Mouse (Mus musculus): ENCODE measurements around the gene Pde6d.

Pde6d gene

GRCm38 (mm10) chr1:86582451-86583096 is at the start of gene Pde6d, which contains the start of gene Cops7b:
Gene Pde6d, minus strand, starts transcription at chr1:86582629.
Gene Cops7b, plus strand, starts transcription at chr1:86582904.
- Histone ChIP-seq H3K4me3 (replicated peaks; ENCODE audit: low read length) (peak within 1 kb of the TSS; percentile 99), H3K27me3 (ENCODE audit: insufficient read depth, low read length) (no peaks in the 10 kb centered on the region), H3K4me1 (replicated peaks; ENCODE audit: low read depth, low read length) (peaks cover 44% of the 10 kb centered on the region), H3K9me3 (ENCODE audit: low read length) (no peaks in the 10 kb centered on the region), H3K36me3 (ENCODE audit: insufficient read depth, low read length) (no peaks in the 10 kb centered on the region)
- TF ChIP-seq CTCF (conservative IDR thresholded peaks at IDR 0.05; ENCODE audit: low read length) (no peak), NANOG (IDR thresholded peaks at IDR 0.05; ENCODE audit: borderline replicate concordance, low read length) (no peak), POU5F1 (IDR thresholded peaks at IDR 0.05; ENCODE audit: borderline replicate concordance, low read length) (no peak)

GRCm38 (mm10) chr1:86630527-86630926 is 48.1 kb upstream of the Pde6d start:
- no peaks in the 10 kb centered on the region for H3K36me3 ChIP-seq (ENCODE audit: insufficient read depth, low read length)
- H3K4me3 ChIP-seq (replicated peaks; ENCODE audit: low read length), result no peak overlapping the region
- peaks cover 36% of the 10 kb centered on the region for H3K4me1 ChIP-seq (replicated peaks; ENCODE audit: low read depth, low read length)
- TF ChIP-seq NANOG (IDR thresholded peaks at IDR 0.05; ENCODE audit: borderline replicate concordance, low read length) (no peak), CTCF (conservative IDR thresholded peaks at IDR 0.05; ENCODE audit: low read length) (no peak), POU5F1 (IDR thresholded peaks at IDR 0.05; ENCODE audit: borderline replicate concordance, low read length) (no peak)
- H3K9me3 ChIP-seq (ENCODE audit: low read length), result no peaks in the 10 kb centered on the region
- H3K27me3 ChIP-seq (ENCODE audit: insufficient read depth, low read length), result no peaks in the 10 kb centered on the region

- H3K4me1 ChIP-seq (replicated peaks; ENCODE audit: low read depth, low read length), result peaks cover 36% of the 10 kb centered on the region
- no peaks in the 10 kb centered on the region for H3K36me3 ChIP-seq (ENCODE audit: insufficient read depth, low read length)
- no peak overlapping the region for H3K4me3 ChIP-seq (replicated peaks; ENCODE audit: low read length)
- H3K27me3 ChIP-seq (ENCODE audit: insufficient read depth, low read length), result no peaks in the 10 kb centered on the region
- TF ChIP-seq NANOG (IDR thresholded peaks at IDR 0.05; ENCODE audit: borderline replicate concordance, low read length) (no peak), CTCF (conservative IDR thresholded peaks at IDR 0.05; ENCODE audit: low read length) (no peak), POU5F1 (IDR thresholded peaks at IDR 0.05; ENCODE audit: borderline replicate concordance, low read length) (no peak)
- H3K9me3 ChIP-seq (ENCODE audit: low read length), result no peaks in the 10 kb centered on the region
These were observed 47.5 kb upstream of the Pde6d start for GRCm38 (mm10) chr1:86629936-86630335.

GRCm38 (mm10) chr1:86628270-86628669 is 45.8 kb upstream of the Pde6d start:
- Histone ChIP-seq H3K4me1 (replicated peaks; ENCODE audit: low read depth, low read length) (peaks cover 24% of the 10 kb centered on the region), H3K9me3 (ENCODE audit: low read length) (no peaks in the 10 kb centered on the region), H3K4me3 (replicated peaks; ENCODE audit: low read length) (no peak overlapping the region), H3K36me3 (ENCODE audit: insufficient read depth, low read length) (no peaks in the 10 kb centered on the region), H3K27me3 (ENCODE audit: insufficient read depth, low read length) (no peaks in the 10 kb centered on the region)
- TF ChIP-seq CTCF (conservative IDR thresholded peaks at IDR 0.05; ENCODE audit: low read length) (no peak), POU5F1 (IDR thresholded peaks at IDR 0.05; ENCODE audit: borderline replicate concordance, low read length) (no peak), NANOG (IDR thresholded peaks at IDR 0.05; ENCODE audit: borderline replicate concordance, low read length) (no peak)

- Histone ChIP-seq H3K36me3 (ENCODE audit: insufficient read depth, low read length) (no peaks in the 10 kb centered on the region), H3K27me3 (ENCODE audit: insufficient read depth, low read length) (no peaks in the 10 kb centered on the region), H3K9me3 (ENCODE audit: low read length) (no peaks in the 10 kb centered on the region), H3K4me1 (replicated peaks; ENCODE audit: low read depth, low read length) (peaks cover 3% of the 10 kb centered on the region), H3K4me3 (replicated peaks; ENCODE audit: low read length) (no peak overlapping the region)
- TF ChIP-seq POU5F1 (IDR thresholded peaks at IDR 0.05; ENCODE audit: borderline replicate concordance, low read length) (no peak), NANOG (IDR thresholded peaks at IDR 0.05; ENCODE audit: borderline replicate concordance, low read length) (no peak), CTCF (conservative IDR thresholded peaks at IDR 0.05; ENCODE audit: low read length) (no peak)
These were observed 40.9 kb upstream of the Pde6d start for GRCm38 (mm10) chr1:86623001-86624000.

GRCm38 (mm10) chr1:86622296-86622695 is 39.9 kb upstream of the Pde6d start:
- no peak overlapping the region for H3K4me3 ChIP-seq (replicated peaks; ENCODE audit: low read length)
- H3K4me1 ChIP-seq (replicated peaks; ENCODE audit: low read depth, low read length), result no peaks in the 10 kb centered on the region
- H3K36me3 ChIP-seq (ENCODE audit: insufficient read depth, low read length), result no peaks in the 10 kb centered on the region
- TF ChIP-seq NANOG (IDR thresholded peaks at IDR 0.05; ENCODE audit: borderline replicate concordance, low read length) (no peak), POU5F1 (IDR thresholded peaks at IDR 0.05; ENCODE audit: borderline replicate concordance, low read length) (no peak), CTCF (conservative IDR thresholded peaks at IDR 0.05; ENCODE audit: low read length) (no peak)
- no peaks in the 10 kb centered on the region for H3K27me3 ChIP-seq (ENCODE audit: insufficient read depth, low read length)
- no peaks in the 10 kb centered on the region for H3K9me3 ChIP-seq (ENCODE audit: low read length)

GRCm38 (mm10) chr1:86618454-86619125 is 36.2 kb upstream of the Pde6d start:
- Histone ChIP-seq H3K27me3 (ENCODE audit: insufficient read depth, low read length) (no peaks in the 10 kb centered on the region), H3K9me3 (ENCODE audit: low read length) (no peaks in the 10 kb centered on the region), H3K36me3 (ENCODE audit: insufficient read depth, low read length) (no peaks in the 10 kb centered on the region), H3K4me3 (replicated peaks; ENCODE audit: low read length) (no peak overlapping the region), H3K4me1 (replicated peaks; ENCODE audit: low read depth, low read length) (no peaks in the 10 kb centered on the region)
- peak; percentile 90 for TF ChIP-seq CTCF (conservative IDR thresholded peaks at IDR 0.05; ENCODE audit: low read length)
- TF ChIP-seq NANOG (IDR thresholded peaks at IDR 0.05; ENCODE audit: borderline replicate concordance, low read length), result no peak

- 0 out of 2 replicates have a peak, but pooled peaks cover 9% of the 10 kb centered on the region for H3K36me3 ChIP-seq (ENCODE audit: insufficient read depth, low read length)
- H3K4me1 ChIP-seq (replicated peaks; ENCODE audit: low read depth, low read length), result no peaks in the 10 kb centered on the region
- H3K9me3 ChIP-seq (ENCODE audit: low read length), result no peaks in the 10 kb centered on the region
- TF ChIP-seq POU5F1 (IDR thresholded peaks at IDR 0.05; ENCODE audit: borderline replicate concordance, low read length) (no peak), CTCF (conservative IDR thresholded peaks at IDR 0.05; ENCODE audit: low read length) (peak; percentile 49), NANOG (IDR thresholded peaks at IDR 0.05; ENCODE audit: borderline replicate concordance, low read length) (no peak)
- H3K4me3 ChIP-seq (replicated peaks; ENCODE audit: low read length), result no peak overlapping the region
- H3K27me3 ChIP-seq (ENCODE audit: insufficient read depth, low read length), result no peaks in the 10 kb centered on the region
These were observed 31.8 kb upstream of the Pde6d start for GRCm38 (mm10) chr1:86614269-86614668.
